Mouse (Mus musculus): ENCODE results near the gene Fam118b.
A peak's percentile ranks its signal among the peaks of the same experiment; 100 is the strongest.

Gene Fam118b

GRCm38 (mm10) chr9:35264509-35264908 lies 3.1 kb downstream of the Fam118b start:
- no peak for DNase-seq (ENCODE audit: low spot score)

- DNase-seq (ENCODE audit: low spot score), result no peak
Measured at GRCm38 (mm10) chr9:35263431-35263830, 4.2 kb downstream of the Fam118b start.

- no peak for DNase-seq (ENCODE audit: low spot score)
Measured at GRCm38 (mm10) chr9:35262418-35262817, 5.2 kb downstream of the Fam118b start.

- no peak for DNase-seq (ENCODE audit: low spot score)
Measured at GRCm38 (mm10) chr9:35257365-35257764, 10.2 kb downstream of the Fam118b start.

GRCm38 (mm10) chr9:35249476-35249875 lies 18.1 kb downstream of the Fam118b start:
- no peak for DNase-seq (ENCODE audit: low spot score)

GRCm38 (mm10) chr9:35247405-35247804 lies 20.2 kb downstream of the Fam118b start:
- DNase-seq (ENCODE audit: low spot score), result no peak

- DNase-seq (ENCODE audit: low spot score), result no peak
Measured at GRCm38 (mm10) chr9:35239734-35240133, 27.9 kb downstream of the Fam118b start.

GRCm38 (mm10) chr9:35238915-35239571 lies 28.6 kb downstream of the Fam118b start:
- peak; percentile 10 for DNase-seq (ENCODE audit: low spot score)

- DNase-seq (ENCODE audit: low spot score), result no peak
Measured at GRCm38 (mm10) chr9:35238371-35238770, 29.2 kb downstream of the Fam118b start.

- DNase-seq (ENCODE audit: low spot score), result no peak
Measured at GRCm38 (mm10) chr9:35235996-35236395, 31.6 kb downstream of the Fam118b start.

GRCm38 (mm10) chr9:35228671-35229070 lies 38.9 kb downstream of the Fam118b start:
- no peak for DNase-seq (ENCODE audit: low spot score)

- DNase-seq (ENCODE audit: low spot score), result no peak
Measured at GRCm38 (mm10) chr9:35223466-35223865, 44.1 kb downstream of the Fam118b start.

GRCm38 (mm10) chr9:35217963-35218362 lies 49.6 kb downstream of the Fam118b start:
- DNase-seq (ENCODE audit: low spot score), result no peak

GRCm38 (mm10) chr9:35211573-35212511 lies 55.8 kb downstream of the Fam118b start:
- peak; percentile 36 for DNase-seq (ENCODE audit: low spot score)

- DNase-seq (ENCODE audit: low spot score), result peak; percentile 100
Measured at GRCm38 (mm10) chr9:35210542-35211474, 56.8 kb downstream of the Fam118b start, which contains the start of gene Foxred1. Gene Foxred1 (minus strand): TSS chr9:35211055.

GRCm38 (mm10) chr9:35204421-35204820 lies 63.2 kb downstream of the Fam118b start:
- no peak for DNase-seq (ENCODE audit: low spot score)

- no peak for DNase-seq (ENCODE audit: low spot score)
Measured at GRCm38 (mm10) chr9:35203536-35203935, 64.1 kb downstream of the Fam118b start.

- DNase-seq (ENCODE audit: low spot score), result no peak
Measured at GRCm38 (mm10) chr9:35200529-35201060, 67.0 kb downstream of the Fam118b start.

GRCm38 (mm10) chr9:35199772-35200471 lies 67.7 kb downstream of the Fam118b start, which contains the start of the genes Srpr and Tirap:
Gene Srpr (plus strand): TSS chr9:35200175.
Gene Tirap (minus strand): TSS chr9:35200291.
- peak; percentile 92 for DNase-seq (ENCODE audit: low spot score)

GRCm38 (mm10) chr9:35198945-35199771 lies 68.4 kb downstream of the Fam118b start:
- no peak for DNase-seq (ENCODE audit: low spot score)
